Mouse (Mus musculus) left cerebral cortex, adult 9 months (tissue): ENCODE measurements around the gene Tom1.

Source experiments
- DNase-seq, 2 experiments: peaks; one replicate each; pipeline ENCODE4 v3.0.0; 2022; ENCODE audit warnings: low spot score in 2 of 2

Tom1 gene

GRCm38 (mm10) chr8:75042171-75042570 lies 8.7 kb downstream of the Tom1 start:
- DNase-seq, result no peak

GRCm38 (mm10) chr8:75042974-75043373 lies 9.5 kb downstream of the Tom1 start:
- DNase-seq, result no peak

- DNase-seq, result no peak
Observed at GRCm38 (mm10) chr8:75046303-75046702, 12.8 kb downstream of the Tom1 start.

- no peak for DNase-seq
Observed at GRCm38 (mm10) chr8:75047784-75048183, 14.3 kb downstream of the Tom1 start.

GRCm38 (mm10) chr8:75053342-75053741 lies 19.8 kb downstream of the Tom1 start:
- DNase-seq, result no peak

GRCm38 (mm10) chr8:75055673-75056072 lies 22.2 kb downstream of the Tom1 start:
- DNase-seq, result no peak

- DNase-seq, result no peak
Observed at GRCm38 (mm10) chr8:75060022-75060421, 26.5 kb downstream of the Tom1 start.

GRCm38 (mm10) chr8:75060815-75061214 lies 27.3 kb downstream of the Tom1 start:
- DNase-seq, result no peak

- no peak for DNase-seq
Observed at GRCm38 (mm10) chr8:75063290-75063689, 29.8 kb downstream of the Tom1 start.

- no peak for DNase-seq
Observed at GRCm38 (mm10) chr8:75064790-75065189, 31.3 kb downstream of the Tom1 start.

GRCm38 (mm10) chr8:75067287-75067686 lies 33.8 kb downstream of the Tom1 start:
- DNase-seq, result no peak

- DNase-seq, result no peak
Observed at GRCm38 (mm10) chr8:75070297-75070696, 36.8 kb downstream of the Tom1 start.

GRCm38 (mm10) chr8:75071627-75072346 lies 38.3 kb downstream of the Tom1 start:
- DNase-seq, result peak; percentile 54 to 86

GRCm38 (mm10) chr8:75074876-75075275 lies 41.4 kb downstream of the Tom1 start:
- no peak for DNase-seq

GRCm38 (mm10) chr8:75078215-75078614 lies 44.7 kb downstream of the Tom1 start:
- no peak for DNase-seq

- no peak for DNase-seq
Observed at GRCm38 (mm10) chr8:75078851-75079250, 45.3 kb downstream of the Tom1 start.

GRCm38 (mm10) chr8:75081364-75082040 lies 48.0 kb downstream of the Tom1 start:
- DNase-seq, result no peak

- DNase-seq, result no peak
Observed at GRCm38 (mm10) chr8:75082181-75082805, 48.8 kb downstream of the Tom1 start.

GRCm38 (mm10) chr8:75083846-75084245 lies 50.3 kb downstream of the Tom1 start:
- DNase-seq, result peak; percentile 59 to 87

GRCm38 (mm10) chr8:75084382-75085064 lies 51.0 kb downstream of the Tom1 start:
- DNase-seq, result no peak

- no peak for DNase-seq
Observed at GRCm38 (mm10) chr8:75086002-75086401, 52.5 kb downstream of the Tom1 start.

- no peak for DNase-seq
Observed at GRCm38 (mm10) chr8:75087127-75087526, 53.6 kb downstream of the Tom1 start.
